Mouse (Mus musculus) liver, embryonic 13.5 days (tissue): ENCODE results near the gene Ptgir. TPM values are rescaled to one million over a fixed set of nuclear protein-coding genes. Genes with fewer than 3 reads are reported as not detected.
A peak's percentile ranks its signal among the peaks of the same experiment; 100 is the strongest.

Experiments
- ATAC-seq: fragments of 200-750 bp; cut with Nextera tagmentation; 2 replicates; pipeline ENCODE4 v1.8.0; 2017; ENCODE audit warnings: low read depth, mild to moderate bottlenecking, moderate number of reproducible peaks, moderate library complexity
- DNase-seq: peaks from one replicate; pipeline ENCODE4 v3.0.0; 2022
- H3K27ac ChIP-seq: fragments of 300-500 bp; sonication (generic); 2 replicates; pipeline ENCODE4 v1.5.1; 2015; ENCODE audit warnings: moderate library complexity, mild to moderate bottlenecking, inconsistent platforms
- H3K27me3 ChIP-seq: fragments of 300-500 bp; sonication (generic); 2 replicates; pipeline ENCODE4 v1.6.1; 2015; ENCODE audit warnings: mild to moderate bottlenecking, inconsistent platforms
- H3K36me3 ChIP-seq: fragments of 300-500 bp; sonication (generic); 2 replicates; pipeline ENCODE4 v1.6.1; 2015; ENCODE audit warnings: mild to moderate bottlenecking, inconsistent platforms
- H3K4me1 ChIP-seq: fragments of 300-500 bp; sonication (generic); replicated peaks from 2 replicates; pipeline ENCODE4 v1.6.1; 2015; ENCODE audit warnings: inconsistent platforms
- H3K4me2 ChIP-seq: fragments of 300-500 bp; sonication (generic); 2 replicates; pipeline ENCODE4 v1.6.1; 2015; ENCODE audit warnings: inconsistent platforms, mild to moderate bottlenecking, moderate library complexity
- H3K4me3 ChIP-seq: fragments of 300-500 bp; sonication (generic); replicated peaks from 2 replicates; pipeline ENCODE4 v1.5.1; 2015; ENCODE audit warnings: mild to moderate bottlenecking, inconsistent platforms
- H3K9ac ChIP-seq: fragments of 300-500 bp; sonication (generic); 2 replicates; pipeline ENCODE4 v1.6.1; 2015; ENCODE audit warnings: mild to moderate bottlenecking, inconsistent platforms
- H3K9me3 ChIP-seq: fragments of 300-500 bp; sonication (generic); replicated peaks from 2 replicates; pipeline ENCODE4 v1.6.1; 2016; ENCODE audit warnings: inconsistent platforms
- WGBS: fragments of 180-500 bp; shearing (Covaris S2); methylation state at CpG from one replicate; pipeline ENCODE4 v1.1.7; 2015; ENCODE audit not compliant: insufficient replicate concordance; 5-methylcytosine and 5-hydroxymethylcytosine counted together
- polyA plus RNA-seq: library from polyadenylated mRNA; unstranded; fragments of >200 nt; fragmentation: Nextera tagmentation; extraction: Ambion mirVana; gene quantifications from 2 replicates; pipeline ENCODE4 v1.2.1, GENCODE M21; 2015

Gene Ptgir
- polyA plus RNA-seq, 1 experiment from 2014 or later: 1.0 TPM

- WGBS: 16% methylated on average over 36 of the region's 36 CpGs
- DNase-seq (no peak), ATAC-seq (peak; percentile 34; the same call in 1 of the 2 replicates)
- no peaks in the 10 kb centered on the region for H3K9me3 ChIP-seq
- H3K27me3 ChIP-seq: peaks cover 88% of the 10 kb centered on the region
- peak within 1 kb of the TSS; percentile 48; the same call in 1 of the 2 replicates for H3K9ac ChIP-seq
- peak within 1 kb of the TSS; percentile 65 for H3K4me2 ChIP-seq
- H3K4me1 ChIP-seq: peaks cover 17% of the 10 kb centered on the region; the same call in 1 of the 2 replicates
- no peaks in the 10 kb centered on the region for H3K36me3 ChIP-seq
- H3K27ac ChIP-seq: no peak within 1 kb of the TSS
- H3K4me3 ChIP-seq: peak within 1 kb of the TSS; percentile 54
Observed at GRCm38 (mm10) chr7:16944061-16944807, 37.9 kb downstream of the Ptgir start, which contains the start of gene Pnmal2. Gene Pnmal2 (plus strand): TSS chr7:16944682.

- ATAC-seq (no peak), DNase-seq (no peak)
- Histone ChIP-seq H3K9me3 (no peaks in the 10 kb centered on the region), H3K4me2 (peak overlapping the region; percentile 65), H3K36me3 (no peaks in the 10 kb centered on the region), H3K9ac (peak overlapping the region; percentile 48; the same call in 1 of the 2 replicates), H3K27me3 (peaks cover 92% of the 10 kb centered on the region), H3K27ac (no peak overlapping the region), H3K4me1 (peaks cover 21% of the 10 kb centered on the region), H3K4me3 (peak overlapping the region; percentile 54)
- WGBS: 3% methylated on average over 22 of the region's 22 CpGs
Observed at GRCm38 (mm10) chr7:16944808-16945315, 38.6 kb downstream of the Ptgir start.

GRCm38 (mm10) chr7:16945419-16945818 is 39.1 kb downstream of the Ptgir start:
- Histone ChIP-seq H3K4me2 (no peak overlapping the region), H3K4me1 (peaks cover 25% of the 10 kb centered on the region), H3K4me3 (0 out of 2 replicates have a peak overlapping the region, but pooled peaks have one; percentile 54), H3K27me3 (peaks cover 91% of the 10 kb centered on the region), H3K9ac (no peak overlapping the region), H3K36me3 (no peaks in the 10 kb centered on the region), H3K27ac (no peak overlapping the region), H3K9me3 (no peaks in the 10 kb centered on the region)
- WGBS: 9% methylated on average over 17 of the region's 17 CpGs
- ATAC-seq: no peak
- DNase-seq: no peak

- H3K27me3 ChIP-seq: peaks cover 87% of the 10 kb centered on the region
- no peak overlapping the region for H3K9ac ChIP-seq
- peak overlapping the region; percentile 36 for H3K4me2 ChIP-seq
- ATAC-seq (no peak), DNase-seq (no peak)
- H3K27ac ChIP-seq: no peak overlapping the region
- peak overlapping the region; percentile 15; the same call in 1 of the 2 replicates for H3K4me3 ChIP-seq
- no peaks in the 10 kb centered on the region for H3K9me3 ChIP-seq
- H3K4me1 ChIP-seq: peaks cover 29% of the 10 kb centered on the region
- 3% methylated on average over 53 of the region's 53 CpGs for WGBS
- H3K36me3 ChIP-seq: no peaks in the 10 kb centered on the region
Observed at GRCm38 (mm10) chr7:16946441-16947348, 40.4 kb downstream of the Ptgir start.

GRCm38 (mm10) chr7:16947349-16947895 is 41.1 kb downstream of the Ptgir start:
- DNase-seq (no peak), ATAC-seq (no peak)
- 17% methylated on average over 21 of the region's 22 CpGs for WGBS
- Histone ChIP-seq H3K4me3 (0 out of 2 replicates have a peak overlapping the region, but pooled peaks have one; percentile 2), H3K4me1 (peaks cover 29% of the 10 kb centered on the region), H3K4me2 (no peak overlapping the region), H3K27ac (no peak overlapping the region), H3K27me3 (peaks cover 80% of the 10 kb centered on the region), H3K9ac (no peak overlapping the region), H3K9me3 (no peaks in the 10 kb centered on the region), H3K36me3 (no peaks in the 10 kb centered on the region)

GRCm38 (mm10) chr7:16947959-16948361 is 41.7 kb downstream of the Ptgir start:
- no peak overlapping the region for H3K27ac ChIP-seq
- peaks cover 75% of the 10 kb centered on the region for H3K27me3 ChIP-seq
- WGBS: 23% methylated on average over 4 of the region's 4 CpGs
- no peak for ATAC-seq
- H3K4me2 ChIP-seq: no peak overlapping the region
- no peak for DNase-seq
- peaks cover 29% of the 10 kb centered on the region for H3K4me1 ChIP-seq
- H3K36me3 ChIP-seq: no peaks in the 10 kb centered on the region
- H3K4me3 ChIP-seq: no peak overlapping the region
- H3K9ac ChIP-seq: no peak overlapping the region
- no peaks in the 10 kb centered on the region for H3K9me3 ChIP-seq

- 47% methylated on average over 8 of the region's 8 CpGs for whole genome bisulfite sequencing
- Histone ChIP-seq H3K9ac (no peak overlapping the region), H3K36me3 (no peaks in the 10 kb centered on the region), H3K4me1 (peaks cover 29% of the 10 kb centered on the region), H3K27ac (no peak overlapping the region), H3K4me3 (no peak overlapping the region), H3K4me2 (no peak overlapping the region), H3K27me3 (peaks cover 65% of the 10 kb centered on the region), H3K9me3 (no peaks in the 10 kb centered on the region)
- no peak for ATAC-seq
- no peak for DNase-seq
Observed at GRCm38 (mm10) chr7:16948923-16949458, 42.7 kb downstream of the Ptgir start.

GRCm38 (mm10) chr7:16949908-16950841 is 43.9 kb downstream of the Ptgir start:
- WGBS: 8% methylated on average over 29 of the region's 29 CpGs
- Histone ChIP-seq H3K27me3 (peaks cover 53% of the 10 kb centered on the region), H3K4me3 (peak overlapping the region; percentile 35), H3K36me3 (no peaks in the 10 kb centered on the region), H3K9me3 (no peaks in the 10 kb centered on the region), H3K27ac (no peak overlapping the region), H3K9ac (0 out of 2 replicates have a peak overlapping the region, but pooled peaks have one; percentile 23), H3K4me1 (peaks cover 23% of the 10 kb centered on the region), H3K4me2 (peak overlapping the region; percentile 55)
- DNase-seq: peak; percentile 38
- peak; percentile 49 for ATAC-seq

GRCm38 (mm10) chr7:16950861-16951635 is 44.8 kb downstream of the Ptgir start:
- WGBS: 20% methylated on average over 18 of the region's 18 CpGs
- Histone ChIP-seq H3K27me3 (peaks cover 44% of the 10 kb centered on the region), H3K4me2 (peak overlapping the region; percentile 8; the same call in 1 of the 2 replicates), H3K9me3 (no peaks in the 10 kb centered on the region), H3K4me3 (no peak overlapping the region), H3K4me1 (peaks cover 23% of the 10 kb centered on the region), H3K27ac (no peak overlapping the region), H3K9ac (no peak overlapping the region), H3K36me3 (no peaks in the 10 kb centered on the region)
- DNase-seq (peak; percentile 64), ATAC-seq (peak; percentile 71)
